Mouse (Mus musculus): ENCODE measurements around the gene Robo2. TPM values are rescaled to one million over a fixed set of nuclear protein-coding genes. Genes with fewer than 3 reads are reported as not detected.

Gene Robo2
- 22.4 and 25.8 TPM in 2 replicates for polyA plus RNA-seq (2015; fragmentation: Nextera tagmentation; extraction: Ambion mirVana)

GRCm38 (mm10) chr16:74411481-74412251 is at the start of gene Robo2:
TSS of gene Robo2 (minus strand) at chr16:74411825.

MicroRNA genes within 50 kb of the gene (microRNA counts, 519-probe panel; counts per million panel counts)
- microRNA mmu-miR-691 = 88.3 counts per million
